Mouse (Mus musculus): ENCODE results near the gene Lamtor1. TPM values are rescaled to one million over a fixed set of nuclear protein-coding genes. Genes with fewer than 3 reads are reported as not detected.

Gene Lamtor1
- total RNA-seq, 1 experiment = 106 TPM

- Histone ChIP-seq H3K9me3 (ENCODE audit: control insufficient read depth, insufficient read depth, low read depth, low read length) (no peaks in the 10 kb centered on the region), H3K36me3 (ENCODE audit: control insufficient read depth, insufficient read depth, low read length, poor library complexity, severe bottlenecking) (no peaks in the 10 kb centered on the region), H3K27ac (ENCODE audit: insufficient read depth, low read depth, low read length, poor library complexity, severe bottlenecking) (no peak overlapping the region), H3K4me3 (ENCODE audit: insufficient read depth in 1 of 2, low read depth in 1 of 2, low read length in 2 of 2, poor library complexity in 1 of 2, severe bottlenecking in 1 of 2) (no peak overlapping the region), H3K9ac (ENCODE audit: insufficient read depth, low read depth, low read length, poor library complexity, severe bottlenecking) (no peak overlapping the region), H3K4me1 (ENCODE audit: control insufficient read depth in 2 of 2, insufficient read depth in 2 of 2, low read length in 2 of 2, poor library complexity in 1 of 2) (peaks cover 3 to 6% of the 10 kb centered on the region in 2 experiments; a peak in 2 of 4 replicates)
- no peak for DNase-seq (ENCODE audit: low read depth, low spot score)
- in situ Hi-C loops (cut with MboI; ENCODE audit: low sequenced_read_pairs in 2 of 2, unreplicated experiment in 2 of 2) = no loop called here
- peak; percentile 55; the same call in 1 of the 2 replicates for TF ChIP-seq MAFK (IDR thresholded peaks at IDR 0.05; ENCODE audit: insufficient read depth, low read depth, low read length)
- no peak for TF ChIP-seq ZNF384 (IDR thresholded peaks at IDR 0.05; ENCODE audit: low read depth, low read length)
These were observed 59.9 kb downstream of the Lamtor1 start for GRCm38 (mm10) chr7:101965606-101966005.

GRCm38 (mm10) chr7:101967256-101967655, 61.6 kb downstream of the Lamtor1 start:
- Histone ChIP-seq H3K9ac (ENCODE audit: insufficient read depth, low read depth, low read length, poor library complexity, severe bottlenecking) (no peak overlapping the region), H3K9me3 (ENCODE audit: control insufficient read depth, insufficient read depth, low read depth, low read length) (no peaks in the 10 kb centered on the region), H3K4me1 (ENCODE audit: control insufficient read depth in 2 of 2, insufficient read depth in 2 of 2, low read length in 2 of 2, poor library complexity in 1 of 2) (peaks cover 3 to 6% of the 10 kb centered on the region in 2 experiments; a peak in 2 of 4 replicates), H3K27ac (ENCODE audit: insufficient read depth, low read depth, low read length, poor library complexity, severe bottlenecking) (no peak overlapping the region), H3K4me3 (ENCODE audit: insufficient read depth in 1 of 2, low read depth in 1 of 2, low read length in 2 of 2, poor library complexity in 1 of 2, severe bottlenecking in 1 of 2) (no peak overlapping the region), H3K36me3 (ENCODE audit: control insufficient read depth, insufficient read depth, low read length, poor library complexity, severe bottlenecking) (no peaks in the 10 kb centered on the region)
- TF ChIP-seq MAFK (IDR thresholded peaks at IDR 0.05; ENCODE audit: insufficient read depth, low read depth, low read length) (no peak), HCFC1 (IDR thresholded peaks at IDR 0.05; ENCODE audit: borderline replicate concordance, insufficient read depth, low read length) (no peak), ZNF384 (IDR thresholded peaks at IDR 0.05; ENCODE audit: low read depth, low read length) (no peak), ZC3H11A (IDR thresholded peaks at IDR 0.05; ENCODE audit: borderline replicate concordance, low read depth, low read length) (no peak), CHD2 (IDR thresholded peaks at IDR 0.05; ENCODE audit: low read depth, low read length) (no peak)
- DNase-seq (ENCODE audit: low read depth, low spot score) = no peak
- in situ Hi-C loops (cut with MboI; ENCODE audit: low sequenced_read_pairs in 2 of 2, unreplicated experiment in 2 of 2) = no loop called here

- no peak overlapping the region for H3K4me3 ChIP-seq (ENCODE audit: insufficient read depth in 1 of 2, low read depth in 1 of 2, low read length in 2 of 2, poor library complexity in 1 of 2, severe bottlenecking in 1 of 2)
- DNase-seq (ENCODE audit: low read depth, low spot score) = no peak
- no peak overlapping the region for H3K9ac ChIP-seq (ENCODE audit: insufficient read depth, low read depth, low read length, poor library complexity, severe bottlenecking)
- no peak overlapping the region for H3K27ac ChIP-seq (ENCODE audit: insufficient read depth, low read depth, low read length, poor library complexity, severe bottlenecking)
- TF ChIP-seq CHD2 (IDR thresholded peaks at IDR 0.05; ENCODE audit: low read depth, low read length) (no peak), HCFC1 (IDR thresholded peaks at IDR 0.05; ENCODE audit: borderline replicate concordance, insufficient read depth, low read length) (no peak), ZC3H11A (IDR thresholded peaks at IDR 0.05; ENCODE audit: borderline replicate concordance, low read depth, low read length) (no peak), ZNF384 (IDR thresholded peaks at IDR 0.05; ENCODE audit: low read depth, low read length) (no peak), MAFK (IDR thresholded peaks at IDR 0.05; ENCODE audit: insufficient read depth, low read depth, low read length) (no peak)
- peaks cover 3 to 6% of the 10 kb centered on the region in 2 experiments; a peak in 2 of 4 replicates for H3K4me1 ChIP-seq (ENCODE audit: control insufficient read depth in 2 of 2, insufficient read depth in 2 of 2, low read length in 2 of 2, poor library complexity in 1 of 2)
- no peaks in the 10 kb centered on the region for H3K9me3 ChIP-seq (ENCODE audit: control insufficient read depth, insufficient read depth, low read depth, low read length)
- H3K36me3 ChIP-seq (ENCODE audit: control insufficient read depth, insufficient read depth, low read length, poor library complexity, severe bottlenecking) = no peaks in the 10 kb centered on the region
- in situ Hi-C loops (cut with MboI; ENCODE audit: low sequenced_read_pairs in 2 of 2, unreplicated experiment in 2 of 2) = no loop called here
These were observed 63.0 kb downstream of the Lamtor1 start for GRCm38 (mm10) chr7:101968751-101969150.

GRCm38 (mm10) chr7:101969694-101970428, 64.2 kb downstream of the Lamtor1 start:
- Histone ChIP-seq H3K9me3 (ENCODE audit: control insufficient read depth, insufficient read depth, low read depth, low read length) (no peaks in the 10 kb centered on the region), H3K4me3 (ENCODE audit: insufficient read depth in 1 of 2, low read depth in 1 of 2, low read length in 2 of 2, poor library complexity in 1 of 2, severe bottlenecking in 1 of 2) (peak overlapping the region; percentile 65 to 86), H3K27ac (ENCODE audit: insufficient read depth, low read depth, low read length, poor library complexity, severe bottlenecking) (peak overlapping the region; percentile 45; the same call in 1 of the 2 replicates), H3K36me3 (ENCODE audit: control insufficient read depth, insufficient read depth, low read length, poor library complexity, severe bottlenecking) (no peaks in the 10 kb centered on the region), H3K4me1 (ENCODE audit: control insufficient read depth in 2 of 2, insufficient read depth in 2 of 2, low read length in 2 of 2, poor library complexity in 1 of 2) (peaks cover 3 to 6% of the 10 kb centered on the region in 2 experiments; a peak in 1 of 4 replicates), H3K9ac (ENCODE audit: insufficient read depth, low read depth, low read length, poor library complexity, severe bottlenecking) (peak overlapping the region; percentile 71)
- DNase-seq (ENCODE audit: low read depth, low spot score) = peak; percentile 56
- TF ChIP-seq MAFK (IDR thresholded peaks at IDR 0.05; ENCODE audit: insufficient read depth, low read depth, low read length) (no peak), ZC3H11A (IDR thresholded peaks at IDR 0.05; ENCODE audit: borderline replicate concordance, low read depth, low read length) (no peak), HCFC1 (IDR thresholded peaks at IDR 0.05; ENCODE audit: borderline replicate concordance, insufficient read depth, low read length) (peak; percentile 59; the same call in 1 of the 2 replicates)
- in situ Hi-C loops (cut with MboI; ENCODE audit: low sequenced_read_pairs in 2 of 2, unreplicated experiment in 2 of 2) = no loop called here
